Mouse (Mus musculus): ENCODE results near the gene Arih2.

- no peak for TF ChIP-seq CTCF (IDR thresholded peaks at IDR 0.05; ENCODE audit: control insufficient read depth, insufficient read depth, low read length)
- TF ChIP-seq POLR2A (IDR thresholded peaks at IDR 0.05; ENCODE audit: borderline replicate concordance, control insufficient read depth, low read depth, low read length): no peak
These were observed 80.7 kb downstream of the Arih2 start for GRCm38 (mm10) chr9:108568511-108568921.

Data from bone marrow, adult 2 months (tissue).